Mouse (Mus musculus) megakaryocyte-erythroid progenitor cell, adult 5-6 weeks (primary cell): ENCODE results near the gene Grip2. TPM values are rescaled to one million over a fixed set of nuclear protein-coding genes. Genes with fewer than 3 reads are reported as not detected.
A peak's percentile ranks its signal among the peaks of the same experiment; 100 is the strongest.

ENCODE experiments used
- ATAC-seq: replicated peaks from 2 replicates; pipeline ENCODE4 v1.8.0; 2016; ENCODE audit warnings: mild to moderate bottlenecking, inconsistent platforms; ENCODE audit not compliant: severe bottlenecking, poor library complexity, low FRiP score, low TSS enrichment
- total RNA-seq, 2 experiments: library from RNA; stranded (forward) in 1 of 2; stranded (reverse) in 1 of 2; fragments of 200-1000, 215-1000 nt in 1 of 2; fragments of >200 nt in 1 of 2; fragmentation: Nextera tagmentation in 1 of 2; gene quantifications; 2 replicates each; pipeline ENCODE4 v1.2.3; 2014 to 2017

Gene Grip2
- total RNA-seq, 2 experiments from 2014 or later = not detected

DNA sequence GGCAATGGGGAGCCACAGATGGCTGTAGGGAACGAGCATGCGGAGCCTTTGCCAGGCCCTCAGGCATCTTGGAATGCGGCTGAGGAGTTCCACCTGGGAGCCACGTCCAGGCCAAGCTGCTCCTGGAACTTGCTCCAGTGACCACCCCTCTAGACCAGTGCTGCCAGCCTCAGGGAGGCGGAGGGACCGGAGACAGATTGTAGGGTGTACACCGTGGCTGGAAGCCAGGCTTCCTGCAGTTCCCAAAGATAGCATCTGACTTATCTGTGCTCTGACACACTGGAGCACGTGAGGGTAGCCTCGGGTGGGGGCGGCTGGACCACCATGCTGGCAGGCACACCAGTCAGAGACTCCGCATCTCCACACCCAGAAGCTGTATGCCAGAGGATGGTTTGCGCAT lies 28.6 kb downstream of the Grip2 start:
- ATAC-seq = no peak

DNA sequence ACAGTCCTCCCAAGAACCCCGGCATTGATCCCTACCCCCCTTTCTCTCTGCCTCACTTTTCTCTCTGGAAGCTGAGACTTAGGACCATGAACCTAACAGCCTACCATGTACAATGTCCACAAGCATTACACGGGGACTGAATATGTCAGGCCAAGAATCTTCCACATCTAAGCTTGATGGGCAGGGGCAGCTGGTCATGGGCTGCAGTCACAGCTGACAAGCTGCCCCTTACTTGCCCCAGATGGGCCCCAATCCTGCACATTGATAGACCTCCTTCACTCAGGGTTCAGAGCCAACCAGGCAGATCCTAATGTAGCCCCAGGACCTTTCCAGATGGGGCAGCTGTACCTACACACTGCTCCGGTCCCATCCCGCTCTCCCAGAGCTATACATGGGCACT lies 30.3 kb downstream of the Grip2 start:
- ATAC-seq = no peak

DNA sequence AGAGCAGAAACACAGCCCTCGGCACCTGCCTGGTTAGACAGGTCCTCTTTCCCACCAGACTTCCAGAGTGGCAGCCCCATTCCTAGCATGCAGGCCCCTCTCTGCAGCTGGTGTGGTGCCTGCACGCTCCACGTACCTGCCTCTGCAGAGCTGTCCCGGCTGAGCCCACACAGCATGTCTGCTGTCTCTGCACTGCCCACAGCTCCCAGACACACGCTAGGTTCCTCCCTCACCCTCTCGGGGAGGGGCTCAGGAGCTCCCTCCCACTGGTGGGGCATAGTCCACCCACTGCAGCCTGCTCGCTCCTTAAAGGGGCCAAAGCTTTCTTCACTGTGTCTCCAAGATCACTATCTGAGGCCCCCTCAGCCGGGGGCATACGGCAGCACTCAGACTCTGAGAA lies 31.0 kb downstream of the Grip2 start:
- ATAC-seq = no peak

DNA sequence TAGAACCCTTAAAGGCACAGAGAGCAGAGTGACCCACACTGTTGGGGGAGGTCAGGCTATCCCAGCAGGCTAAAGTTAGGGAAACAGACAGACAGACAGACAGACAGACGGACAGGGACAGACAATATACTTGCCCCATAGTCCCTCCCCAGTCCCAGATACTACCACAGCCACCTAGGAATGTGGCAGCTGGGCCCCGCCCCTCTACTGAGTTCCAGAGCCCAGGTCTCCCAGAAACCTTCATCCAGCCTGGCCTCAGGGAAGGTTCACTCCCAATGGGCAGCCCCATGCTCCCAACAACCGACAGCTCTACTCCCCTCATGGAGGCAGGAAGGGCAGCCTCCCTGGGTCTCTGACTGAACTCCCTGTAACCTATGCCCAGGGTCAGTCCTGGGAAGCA lies 31.4 kb downstream of the Grip2 start:
- ATAC-seq = no peak

DNA sequence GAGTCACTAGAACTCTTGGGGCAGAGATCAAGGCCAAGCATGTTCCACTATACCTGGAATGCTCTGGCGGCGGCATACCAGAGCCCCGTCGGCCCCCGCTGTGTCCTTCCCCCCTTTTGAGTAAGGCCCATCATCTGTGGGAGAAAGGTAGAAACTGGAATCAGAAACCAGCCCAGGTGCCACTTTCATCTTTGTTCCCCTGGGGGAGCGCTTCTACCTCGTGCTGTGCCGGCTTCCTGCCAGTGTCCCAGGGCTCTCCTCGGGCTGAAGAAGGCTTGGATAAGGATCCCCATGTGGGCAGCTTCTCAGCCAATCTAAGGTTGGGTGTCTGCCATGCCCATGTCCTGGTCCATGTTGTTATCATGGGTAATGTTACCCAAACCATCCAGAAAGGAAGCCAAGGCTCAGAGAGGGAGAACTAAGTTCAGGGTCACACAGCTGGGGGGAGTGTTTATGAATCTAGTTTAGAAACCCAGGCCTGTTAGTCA lies 38.7 kb downstream of the Grip2 start:
- ATAC-seq = no peak

DNA sequence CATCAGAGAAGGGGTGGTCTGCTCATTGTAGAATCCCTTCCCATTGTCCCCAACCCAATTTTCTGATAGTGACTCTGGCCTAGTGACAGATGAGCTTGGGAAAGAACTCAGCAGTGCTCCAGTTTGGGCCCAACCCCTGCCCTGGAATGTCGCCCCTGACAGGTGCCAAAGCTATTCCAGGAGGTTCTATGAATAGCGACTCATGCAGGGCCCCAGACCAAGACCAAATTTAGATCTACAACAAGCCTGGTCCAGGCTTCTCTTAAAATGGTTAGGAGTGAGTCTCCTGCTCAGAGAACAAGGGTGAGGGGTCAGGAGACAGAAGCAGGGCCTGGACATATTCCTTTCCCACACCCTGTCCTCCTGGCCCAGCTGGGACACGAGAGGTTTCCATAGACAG lies 42.0 kb downstream of the Grip2 start:
- no peak for ATAC-seq

DNA sequence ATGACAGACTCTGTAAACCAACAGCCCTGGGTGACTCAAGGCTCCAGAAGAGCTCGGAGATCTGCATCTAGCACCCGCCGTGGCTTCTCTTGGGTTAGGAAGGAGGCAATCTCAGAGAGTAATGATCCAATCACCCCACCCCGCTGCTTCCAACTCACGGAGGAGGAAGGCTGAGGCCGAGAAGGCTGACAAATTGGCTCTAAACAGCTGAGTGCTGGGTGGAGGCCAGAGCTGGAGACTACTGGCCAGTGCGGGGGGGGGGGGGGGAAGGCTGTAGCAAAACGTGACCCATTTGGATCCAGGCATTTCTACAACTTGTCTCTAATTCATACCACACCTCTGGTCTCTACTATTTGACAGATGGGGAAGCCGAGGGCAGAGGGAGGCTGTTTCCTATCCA lies 47.8 kb downstream of the Grip2 start:
- no peak for ATAC-seq

DNA sequence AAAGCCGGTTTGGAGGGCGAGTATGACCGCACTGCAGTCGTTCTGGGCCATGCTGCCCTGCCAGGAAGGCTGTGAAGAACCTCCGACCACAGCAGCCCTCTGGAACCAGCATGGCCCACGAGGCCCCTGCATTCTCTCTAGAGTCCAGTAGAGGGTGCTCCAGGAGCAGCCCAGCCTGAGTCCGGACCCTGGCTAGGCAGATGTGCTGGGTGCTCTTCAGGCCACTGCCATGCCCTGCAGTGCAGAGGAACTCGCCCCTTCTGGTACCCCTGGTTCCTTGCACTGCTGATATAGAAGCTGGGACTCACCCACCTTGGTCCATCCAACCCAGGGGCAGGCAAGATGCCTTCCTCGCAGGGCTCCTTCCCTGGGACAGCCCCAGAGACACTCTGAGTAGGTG lies 50.5 kb downstream of the Grip2 start:
- ATAC-seq = peak; percentile 91

DNA sequence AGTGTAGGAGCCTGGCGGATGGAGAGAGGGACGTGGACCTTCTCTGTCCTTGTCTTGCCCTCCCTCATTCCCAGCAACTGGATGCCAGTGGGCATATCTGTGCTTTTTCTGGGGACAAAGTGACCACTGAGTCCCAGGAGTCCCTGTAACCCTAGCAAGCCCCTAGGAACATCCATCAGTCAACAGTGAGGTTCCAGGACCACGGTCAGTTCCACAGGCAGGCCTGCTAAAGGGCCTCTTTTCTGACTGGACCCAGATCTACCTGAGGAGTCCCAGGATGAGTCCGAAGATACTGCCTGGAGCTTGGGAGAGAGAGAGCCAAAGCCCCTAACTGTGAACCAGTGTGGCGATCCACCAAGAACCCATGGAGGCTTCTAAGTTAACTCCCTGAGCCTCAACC lies 53.1 kb downstream of the Grip2 start:
- ATAC-seq = no peak

DNA sequence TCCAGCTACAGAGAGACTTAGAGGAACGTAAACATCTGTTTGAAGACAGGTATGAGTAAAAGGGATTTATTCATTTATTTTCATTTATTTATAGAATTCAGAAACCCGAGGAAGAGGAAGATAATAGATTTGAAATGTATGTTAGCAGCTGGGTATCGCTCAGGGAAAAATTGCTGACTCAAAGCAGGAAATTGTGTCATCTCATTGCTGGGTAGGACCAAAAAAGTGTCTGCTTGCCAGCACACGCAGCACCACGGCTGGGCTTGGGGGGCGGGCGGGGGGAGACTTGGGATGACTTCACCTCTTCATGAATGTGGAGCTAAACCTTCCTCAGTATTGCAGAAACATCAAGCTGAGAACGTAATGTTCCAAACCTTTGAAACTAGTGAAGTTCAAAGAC lies 59.5 kb downstream of the Grip2 start:
- no peak for ATAC-seq

DNA sequence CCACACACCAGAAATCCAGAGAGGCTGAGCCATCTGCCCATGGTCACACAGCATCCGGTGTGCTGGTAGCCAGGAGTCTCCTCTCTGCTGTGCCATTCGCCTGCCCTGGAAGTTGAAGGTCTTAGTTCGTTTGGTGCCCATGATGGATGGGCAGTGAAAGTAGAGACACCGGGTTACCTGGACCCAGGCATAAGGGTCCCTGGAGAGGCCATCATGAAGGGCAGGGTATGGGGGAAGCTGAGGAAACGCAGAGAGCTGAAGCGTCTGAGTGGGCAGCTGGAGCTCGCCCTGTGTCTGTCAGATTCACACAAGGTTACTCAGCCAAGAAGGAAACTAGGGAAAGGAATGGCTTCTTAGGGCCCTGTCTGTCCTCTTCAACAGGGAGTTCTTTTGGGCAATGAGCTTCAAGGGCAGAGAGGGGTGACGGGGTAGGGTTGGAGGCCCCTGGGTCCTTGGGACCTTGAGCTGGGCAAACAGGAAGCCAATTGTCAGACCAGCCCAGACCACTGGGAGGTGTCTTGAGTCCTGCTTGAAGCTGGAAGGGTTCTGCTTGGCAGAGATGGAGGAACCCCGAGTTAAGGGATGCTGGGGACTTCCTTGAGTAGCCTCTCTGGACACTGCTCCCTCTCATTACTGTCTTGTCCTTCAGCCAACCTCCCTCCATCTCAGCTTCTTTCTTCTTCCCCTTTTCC lies 64.9 kb downstream of the Grip2 start:
- ATAC-seq = 0 out of 2 replicates have a peak, but pooled peaks have one; percentile 30

DNA sequence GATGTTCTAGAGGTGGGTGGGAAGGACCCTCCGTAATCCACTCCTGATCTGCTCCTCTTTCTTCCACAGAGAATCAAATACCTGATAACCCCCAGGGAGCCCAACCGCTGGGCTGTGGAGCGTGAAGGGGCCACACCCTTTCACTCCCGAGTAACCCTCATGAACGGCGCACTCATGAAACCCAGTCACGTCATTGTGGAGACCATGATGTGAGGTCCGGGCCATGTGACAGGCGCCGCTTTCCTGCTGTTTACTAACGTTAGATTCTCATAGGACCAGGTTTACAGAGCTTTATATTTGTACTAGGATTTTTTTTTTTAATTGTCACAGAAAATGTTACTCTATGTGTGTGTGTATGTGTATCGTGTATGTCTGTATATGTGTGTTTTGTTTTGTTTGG lies 72.2 kb downstream of the Grip2 start:
- no peak for ATAC-seq

DNA sequence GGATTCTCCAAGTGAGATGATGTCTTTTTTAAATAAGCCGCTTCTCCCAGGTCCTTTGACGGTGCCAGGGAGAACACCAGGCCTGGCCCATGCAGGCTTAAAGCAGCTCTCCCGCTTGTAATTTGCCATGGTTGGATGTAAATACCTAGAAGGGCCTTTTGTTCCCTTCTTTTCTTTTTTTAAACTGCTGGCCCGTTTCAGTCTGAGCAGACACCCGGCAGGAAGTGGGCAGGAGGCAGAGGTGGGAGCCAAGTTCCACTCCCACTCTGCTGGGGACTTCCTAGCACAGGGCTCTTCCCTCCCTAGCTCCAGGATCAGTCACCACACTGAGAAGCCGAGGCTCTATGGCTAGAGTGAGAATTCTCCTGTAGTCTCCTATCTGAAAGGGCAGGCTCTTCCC lies 73.0 kb downstream of the Grip2 start:
- ATAC-seq = no peak

DNA sequence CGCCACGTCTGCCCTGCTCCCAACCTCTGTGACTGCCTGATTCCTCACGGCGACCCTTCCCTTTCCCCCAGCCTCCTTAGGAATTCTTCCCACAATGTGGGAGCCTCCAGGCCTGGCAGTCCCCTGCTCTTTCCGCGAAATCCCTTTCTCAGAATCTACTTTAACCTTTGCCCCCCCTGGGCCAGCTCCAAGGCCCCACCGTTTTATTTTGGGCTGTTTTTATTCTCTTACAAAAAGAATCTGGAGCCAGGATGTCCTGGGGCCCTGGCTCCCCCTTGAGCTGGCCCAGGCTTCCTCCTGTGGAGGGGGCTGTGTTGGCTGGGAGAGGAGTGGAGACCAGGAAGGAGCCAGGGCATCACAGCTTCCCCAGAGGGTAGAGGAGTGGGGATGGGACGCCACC lies 74.2 kb downstream of the Grip2 start:
- ATAC-seq = no peak

DNA sequence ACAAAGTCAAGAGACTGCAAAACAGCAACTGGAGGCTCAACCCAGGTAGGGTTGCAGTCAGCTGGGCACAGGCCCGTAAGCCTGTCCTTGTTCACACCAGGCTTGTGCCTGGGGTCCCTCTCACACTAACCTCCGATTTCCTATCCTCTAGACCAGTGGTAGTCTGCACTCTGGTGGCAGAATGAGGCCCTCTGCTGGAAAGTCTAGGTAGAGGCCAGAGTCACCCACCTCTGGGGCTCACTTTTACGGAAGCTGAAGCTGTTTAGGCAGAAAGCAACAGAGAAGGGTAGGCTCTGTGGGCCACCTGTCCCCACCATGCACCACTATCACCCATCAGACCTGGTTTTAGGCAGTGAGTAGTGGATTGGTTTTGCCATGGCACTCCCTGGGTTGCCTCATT lies 76.1 kb downstream of the Grip2 start:
- peak; percentile 42; the same call in 1 of the 2 replicates for ATAC-seq

DNA sequence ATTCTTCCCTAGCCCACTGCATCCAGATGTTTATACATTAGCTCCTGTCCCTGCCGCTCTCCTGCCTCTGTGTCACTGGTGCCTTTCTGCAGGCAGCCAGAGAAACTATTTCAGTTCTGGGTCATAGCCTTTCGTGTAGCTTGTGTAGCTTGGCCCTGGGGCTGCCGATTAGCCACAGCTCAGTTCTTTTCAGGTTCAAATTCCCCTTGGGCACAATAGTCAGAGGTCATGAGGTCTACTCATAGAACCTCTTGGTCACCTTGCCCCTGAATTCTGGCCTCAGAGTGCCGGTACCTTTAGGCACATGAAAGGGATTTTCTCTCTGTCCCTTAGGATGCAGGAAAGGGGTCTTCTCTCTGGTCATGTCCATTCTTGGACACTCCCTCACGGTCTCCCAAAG lies 80.3 kb downstream of the Grip2 start:
- no peak for ATAC-seq

DNA sequence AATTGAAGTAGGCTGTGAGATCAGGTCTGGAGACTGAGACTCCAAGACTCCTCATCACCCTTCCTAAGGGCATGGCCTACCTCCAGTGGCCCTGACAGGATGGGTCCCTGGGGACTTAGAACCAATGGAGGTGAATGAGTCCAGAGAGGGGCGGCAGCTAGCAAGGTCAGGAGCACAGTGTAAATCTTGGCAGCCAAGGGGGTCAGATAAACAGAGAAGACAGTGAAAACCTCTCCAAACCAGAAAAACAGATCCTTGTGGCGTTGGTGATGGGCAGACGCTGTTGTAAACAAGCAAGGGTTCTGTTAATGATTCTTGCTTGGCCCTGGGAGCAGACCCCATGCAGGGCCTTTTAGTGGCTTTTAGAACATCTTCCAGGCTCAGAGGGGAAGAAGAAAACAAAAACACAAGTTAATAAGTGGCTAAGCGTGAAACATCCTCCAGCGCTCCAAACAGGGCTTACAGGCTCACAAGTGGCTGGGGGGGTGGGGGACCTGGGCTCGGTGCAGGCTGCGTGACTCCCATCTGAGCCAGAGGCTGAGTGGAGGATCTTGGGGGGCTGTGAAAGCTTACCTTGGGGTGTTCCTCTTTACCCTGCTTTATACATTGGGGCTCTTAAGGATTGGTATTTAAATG lies 81.0 kb downstream of the Grip2 start:
- no peak for ATAC-seq

DNA sequence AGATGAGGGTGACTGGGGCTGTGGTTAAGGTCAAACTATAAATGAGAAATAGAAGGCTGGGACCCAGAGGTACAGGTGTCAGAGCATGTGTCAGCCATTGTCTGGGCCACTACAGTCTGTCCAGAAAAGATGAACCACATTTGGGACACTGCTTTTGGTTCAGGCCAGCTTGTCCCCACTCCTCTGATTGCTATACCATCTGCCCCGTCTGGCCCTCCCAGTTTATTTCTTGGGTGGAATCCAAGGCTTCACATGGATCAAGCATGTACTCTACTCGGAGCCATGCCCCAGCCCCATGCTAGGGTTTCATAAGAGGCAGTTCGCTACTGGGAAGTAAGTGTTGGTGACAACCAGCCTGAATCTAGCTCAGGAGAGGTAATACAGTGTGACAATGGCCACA lies 81.8 kb downstream of the Grip2 start:
- no peak for ATAC-seq

DNA sequence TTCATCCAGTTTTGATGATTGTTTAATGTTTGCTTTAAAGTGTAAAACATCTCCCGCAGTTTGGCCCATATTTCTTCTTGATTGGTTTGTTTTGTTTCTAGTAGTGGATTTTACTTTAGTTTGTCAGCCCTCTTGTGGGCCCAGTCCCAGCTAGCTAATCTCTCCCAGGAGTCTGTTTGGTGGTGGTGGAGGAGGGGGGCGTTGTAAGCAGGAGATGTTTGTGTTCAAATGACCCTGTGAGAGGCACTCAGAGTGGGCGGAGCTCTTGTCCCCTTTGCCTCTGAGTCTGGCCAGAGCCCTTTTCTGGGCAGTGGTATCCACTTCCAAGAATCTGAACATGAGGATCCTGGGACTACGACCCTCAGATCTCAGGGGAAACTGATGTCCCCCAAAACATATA lies 83.2 kb downstream of the Grip2 start:
- no peak for ATAC-seq

DNA sequence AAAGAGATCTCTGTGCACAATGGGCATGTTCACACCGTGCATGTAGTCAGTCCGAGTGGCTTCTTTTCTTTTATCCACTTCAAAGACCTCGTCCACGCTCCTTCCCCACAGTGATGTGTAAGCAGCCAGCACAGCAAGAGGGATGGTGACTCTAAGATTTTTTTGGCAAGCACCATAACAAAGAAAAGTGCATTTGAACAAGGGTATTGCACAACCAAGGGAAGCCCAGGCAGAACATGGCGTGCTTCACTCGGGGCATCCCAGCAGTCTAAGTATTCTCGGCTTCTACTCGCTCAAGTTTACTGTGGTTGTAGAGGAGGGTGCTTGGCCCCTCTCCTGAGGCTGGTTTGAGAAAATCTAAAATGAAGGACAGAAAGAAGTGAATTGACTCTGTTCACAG lies 84.1 kb downstream of the Grip2 start:
- no peak for ATAC-seq

DNA sequence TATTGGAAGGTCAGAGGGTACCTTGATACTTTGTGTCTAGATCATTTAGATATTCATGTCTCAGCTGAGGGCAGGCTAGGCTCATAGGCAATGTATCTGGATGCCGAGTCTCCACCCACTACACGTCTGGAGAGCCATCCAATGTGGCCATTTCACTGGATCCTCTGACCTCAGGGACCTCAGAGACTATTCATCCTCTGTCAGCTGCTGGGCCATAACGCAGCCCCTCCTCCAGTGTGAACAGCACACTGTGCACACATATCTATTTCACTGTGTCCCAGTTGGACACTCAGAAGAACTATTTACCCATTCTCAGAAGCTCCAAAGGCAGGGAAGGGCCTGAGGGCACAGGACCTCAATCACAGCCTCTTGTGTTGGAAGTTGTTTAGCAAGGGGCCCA lies 84.6 kb downstream of the Grip2 start:
- no peak for ATAC-seq
